In the genomic region with DNA sequence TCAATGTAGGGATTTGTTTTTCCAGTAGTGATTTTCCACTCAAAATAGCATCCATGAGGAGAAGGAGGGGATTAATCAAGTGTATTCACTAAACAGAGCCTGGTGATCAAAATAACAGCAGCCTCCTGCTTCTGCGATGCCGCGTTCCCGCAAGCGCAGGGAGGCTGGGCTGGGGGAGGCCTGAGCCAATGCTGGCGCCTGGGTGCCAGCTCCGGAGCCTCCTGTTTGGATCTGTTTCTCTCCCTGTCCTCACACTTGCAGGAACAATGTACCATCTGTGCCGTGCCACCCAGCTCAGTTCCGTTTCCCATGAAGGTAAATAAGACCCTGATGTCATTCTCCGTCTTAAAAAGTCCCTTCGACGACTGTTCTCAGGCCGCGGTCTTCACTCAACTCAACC, we compare ENCODE assay signal across 13 mouse cellular contexts.
DNase-seq lines count a peak whose midpoint lies in the region; TF ChIP-seq lines count a peak whose summit lies in the region.
"Had no signal": no experiment of that assay in that cellular context is flagged by ENCODE, and none has a peak within 500 bp of the region (broad histone marks: within the 10 kb centered on the region; RNA-seq: fewer than 3 reads in every experiment).

No protein-coding gene starts in this region.

- H3K9me3 ChIP-seq in E14TG2a.4 (ENCODE audit: low read length) (no peaks in the 10 kb centered on the region), ES-Bruce4 (replicated peaks; ENCODE audit: control insufficient read depth, insufficient read depth, low read length, poor library complexity, severe bottlenecking) (no peaks in the 10 kb centered on the region)
- H3K9me3 ChIP-seq: embryonic facial prominence, embryonic 13.5 days; heart, embryonic 12.5 days; hindbrain, embryonic 15.5 days; kidney, embryonic 15.5 days had no signal

- no peak overlapping the region for H3K9ac ChIP-seq in ES-Bruce4 (ENCODE audit: low read depth, poor library complexity, severe bottlenecking)
- H3K9ac ChIP-seq: embryonic facial prominence, embryonic 13.5 days; heart, embryonic 12.5 days; hindbrain, embryonic 15.5 days; kidney, embryonic 15.5 days; liver, postnatal 0 days had no signal

- no peak for TF ChIP-seq POLR2A in ES-Bruce4 (IDR thresholded peaks at IDR 0.05; ENCODE audit: insufficient read depth, low read length)

- H3K36me3 ChIP-seq in E14TG2a.4 (ENCODE audit: insufficient read depth, low read length) = no peaks in the 10 kb centered on the region
- H3K36me3 ChIP-seq in ES-Bruce4 (ENCODE audit: control insufficient read depth, insufficient read depth, low read length, poor library complexity, severe bottlenecking) = no peaks in the 10 kb centered on the region
- H3K36me3 ChIP-seq: embryonic facial prominence, embryonic 13.5 days; heart, embryonic 12.5 days; hindbrain, embryonic 15.5 days; kidney, embryonic 15.5 days had no signal

- TF ChIP-seq CTCF in E14TG2a.4 (conservative IDR thresholded peaks at IDR 0.05; ENCODE audit: low read length) (no peak), ES-Bruce4 (IDR thresholded peaks at IDR 0.05; ENCODE audit: low read depth, low read length) (no peak)

- H3K4me3 ChIP-seq in E14TG2a.4 (replicated peaks; ENCODE audit: low read length) (peak overlapping the region; percentile 51), ES-Bruce4 (ENCODE audit: low read depth, low read length) (peak overlapping the region; percentile 10)
- H3K4me3 ChIP-seq: embryonic facial prominence, embryonic 13.5 days; heart, embryonic 12.5 days; hindbrain, embryonic 15.5 days; kidney, embryonic 15.5 days had no signal

- no peak for TF ChIP-seq EP300 in ES-Bruce4 (IDR thresholded peaks at IDR 0.05; ENCODE audit: insufficient read depth, low read depth, low read length)

- peaks cover 72% of the 10 kb centered on the region for H3K4me1 ChIP-seq in E14TG2a.4 (replicated peaks; ENCODE audit: low read depth, low read length)
- H3K4me1 ChIP-seq in ES-Bruce4 (ENCODE audit: control insufficient read depth, insufficient read depth, low read length) = peaks cover 2% of the 10 kb centered on the region

- no peak overlapping the region for H3K27ac ChIP-seq in ES-Bruce4 (ENCODE audit: insufficient read depth, low read length)
- H3K27ac ChIP-seq: embryonic facial prominence, embryonic 13.5 days; hindbrain, embryonic 15.5 days; kidney, embryonic 15.5 days had no signal

- DNase-seq in cerebellum, postnatal 14 days = peak; percentile 69 to 81
- peak; percentile 58 to 71 for DNase-seq in layer of hippocampus, postnatal 10 days (ENCODE audit: low spot score in 2 of 2)
- no peak for DNase-seq in embryo, embryonic 10.5 days (ENCODE audit: low spot score)
- no peak for DNase-seq in lung, postnatal 4 days
- no peak for DNase-seq in embryo, embryonic 11 days
- DNase-seq in adrenal gland, adult 18-20 months (ENCODE audit: low spot score in 2 of 2) = no peak
- DNase-seq: liver, postnatal 0 days had no signal

- H3K27me3 ChIP-seq in E14TG2a.4 (ENCODE audit: insufficient read depth, low read length) (peaks cover 31% of the 10 kb centered on the region), ES-Bruce4 (ENCODE audit: control insufficient read depth, insufficient read depth, low read length, poor library complexity, severe bottlenecking) (no peaks in the 10 kb centered on the region)
- H3K27me3 ChIP-seq: embryonic facial prominence, embryonic 13.5 days; heart, embryonic 12.5 days; hindbrain, embryonic 15.5 days; kidney, embryonic 15.5 days had no signal

Comparison
In these comparisons a context has a peak if more than half of its experiments do, and no peak if none do; other contexts are left out.
1. DNase-seq: peak in cerebellum, postnatal 14 days (2 of 2) and layer of hippocampus, postnatal 10 days (2 of 2); none in embryo, embryonic 10.5 days (single experiment), lung, postnatal 4 days (0 of 2), embryo, embryonic 11 days (single experiment) and adrenal gland, adult 18-20 months (0 of 2).